26 mouse cellular contexts compared by ENCODE assay signal in the genomic region with DNA sequence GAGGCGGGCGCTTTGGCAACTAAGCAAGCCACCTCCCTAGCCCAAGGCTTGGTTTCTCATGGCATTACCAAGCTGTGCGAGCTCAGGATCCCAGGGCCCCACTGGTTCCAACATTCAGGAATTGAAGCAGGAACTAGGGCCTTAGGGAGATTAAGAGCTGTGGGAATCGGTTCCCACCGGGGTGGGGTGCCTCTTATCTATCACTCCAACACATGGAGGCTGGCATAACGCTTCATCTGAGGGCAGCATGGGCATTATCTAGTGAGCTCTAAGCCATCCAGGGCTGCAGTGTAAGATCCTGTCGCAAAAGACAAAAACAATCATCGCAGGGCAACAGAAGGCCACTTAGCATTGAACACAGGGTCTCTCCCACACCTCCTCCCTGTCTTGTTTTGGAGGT. TPM values are rescaled to one million over a fixed set of nuclear protein-coding genes. Genes with fewer than 3 reads are reported as not detected.
DNase-seq lines count a peak whose midpoint lies in the region; ATAC-seq lines count a peak whose summit lies in the region.
"Had no signal": no experiment of that assay in that cellular context is flagged by ENCODE, and none has a peak within 500 bp of the region (broad histone marks: within the 10 kb centered on the region; RNA-seq: fewer than 3 reads in every experiment).

No protein-coding gene starts in this region.

- 81% methylated on average over 8 of the region's 8 CpGs for WGBS in embryonic facial prominence, embryonic 13.5 days
- 85% methylated on average over 8 of the region's 8 CpGs for WGBS in embryonic facial prominence, embryonic 10.5 days
- WGBS in liver, embryonic 13.5 days (ENCODE audit: insufficient replicate concordance), result 41% methylated on average over 8 of the region's 8 CpGs
- WGBS in heart, embryonic 11.5 days (ENCODE audit: insufficient replicate concordance), result 69% methylated on average over 8 of the region's 8 CpGs

- H3K27ac ChIP-seq in embryonic facial prominence, embryonic 13.5 days, result 0 out of 2 replicates have a peak overlapping the region, but pooled peaks have one; percentile 0
- no peak overlapping the region for H3K27ac ChIP-seq in embryonic facial prominence, embryonic 10.5 days (replicated peaks)
- H3K27ac ChIP-seq in liver, embryonic 13.5 days, result peak overlapping the region; percentile 97
- H3K27ac ChIP-seq in heart, embryonic 11.5 days (ENCODE audit: low read depth, low read length), result no peak overlapping the region
- H3K27ac ChIP-seq: hindbrain, embryonic 14.5 days; intestine, embryonic 15.5 days; kidney, embryonic 15.5 days; macrophage; midbrain, embryonic 12.5 days; neural tube, embryonic 13.5 days had no signal

- H3K4me3 ChIP-seq in embryonic facial prominence, embryonic 13.5 days, result no peak overlapping the region
- no peak overlapping the region for H3K4me3 ChIP-seq in embryonic facial prominence, embryonic 10.5 days
- H3K4me3 ChIP-seq in liver, embryonic 13.5 days (replicated peaks), result peak overlapping the region; percentile 44
- no peak overlapping the region for H3K4me3 ChIP-seq in heart, embryonic 11.5 days (ENCODE audit: low read depth, low read length)
- H3K4me3 ChIP-seq: intestine, embryonic 15.5 days; kidney, embryonic 15.5 days; midbrain, embryonic 12.5 days; neural tube, embryonic 13.5 days had no signal

- H3K4me1 ChIP-seq in embryonic facial prominence, embryonic 13.5 days, result peaks cover 7% of the 10 kb centered on the region
- peaks cover 5% of the 10 kb centered on the region; the same call in 1 of the 2 replicates for H3K4me1 ChIP-seq in embryonic facial prominence, embryonic 10.5 days
- H3K4me1 ChIP-seq in liver, embryonic 13.5 days (replicated peaks), result peaks cover 59% of the 10 kb centered on the region
- peaks cover 7% of the 10 kb centered on the region; the same call in 1 of the 2 replicates for H3K4me1 ChIP-seq in heart, embryonic 11.5 days (ENCODE audit: control insufficient read depth, insufficient read depth, low read length)

- H3K36me3 ChIP-seq in embryonic facial prominence, embryonic 13.5 days, result no peaks in the 10 kb centered on the region
- H3K36me3 ChIP-seq in embryonic facial prominence, embryonic 10.5 days (replicated peaks), result no peaks in the 10 kb centered on the region
- no peaks in the 10 kb centered on the region for H3K36me3 ChIP-seq in liver, embryonic 13.5 days
- H3K36me3 ChIP-seq in heart, embryonic 11.5 days (ENCODE audit: control insufficient read depth, insufficient read depth, low read length), result no peaks in the 10 kb centered on the region
- H3K36me3 ChIP-seq: intestine, embryonic 15.5 days; kidney, embryonic 15.5 days; midbrain, embryonic 12.5 days; neural tube, embryonic 13.5 days had no signal

- ATAC-seq in embryonic facial prominence, embryonic 13.5 days (ENCODE audit: insufficient number of reproducible peaks, insufficient read depth, low FRiP score, low TSS enrichment, low read depth), result no peak
- ATAC-seq in liver, embryonic 13.5 days (ENCODE audit: low read depth), result peak; percentile 57
- ATAC-seq in heart, embryonic 11.5 days (replicated peaks; ENCODE audit: insufficient number of reproducible peaks, low FRiP score, low TSS enrichment), result no peak
- ATAC-seq in inflammation-experienced regulatory T-cells, adult 6 months, result no peak
- ATAC-seq: forebrain, embryonic 16.5 days; Patski had no signal

- no peak overlapping the region for H3K9ac ChIP-seq in embryonic facial prominence, embryonic 13.5 days
- peak overlapping the region; percentile 75 for H3K9ac ChIP-seq in liver, embryonic 13.5 days
- no peak overlapping the region for H3K9ac ChIP-seq in heart, embryonic 11.5 days (ENCODE audit: low read depth, low read length)
- H3K9ac ChIP-seq: hindbrain, embryonic 14.5 days; intestine, embryonic 15.5 days; kidney, embryonic 15.5 days; midbrain, embryonic 12.5 days; neural tube, embryonic 13.5 days had no signal

- no peaks in the 10 kb centered on the region for H3K27me3 ChIP-seq in embryonic facial prominence, embryonic 13.5 days
- H3K27me3 ChIP-seq in embryonic facial prominence, embryonic 10.5 days (replicated peaks; ENCODE audit: low read depth, poor library complexity, severe bottlenecking), result peaks cover 9% of the 10 kb centered on the region
- peaks cover 14% of the 10 kb centered on the region for H3K27me3 ChIP-seq in liver, embryonic 13.5 days
- no peaks in the 10 kb centered on the region for H3K27me3 ChIP-seq in heart, embryonic 11.5 days (ENCODE audit: control insufficient read depth, insufficient read depth, low read length)
- H3K27me3 ChIP-seq: intestine, embryonic 15.5 days; neural tube, embryonic 13.5 days; Patski had no signal

- no peaks in the 10 kb centered on the region for H3K9me3 ChIP-seq in embryonic facial prominence, embryonic 13.5 days
- no peaks in the 10 kb centered on the region for H3K9me3 ChIP-seq in embryonic facial prominence, embryonic 10.5 days
- no peaks in the 10 kb centered on the region for H3K9me3 ChIP-seq in liver, embryonic 13.5 days (replicated peaks)
- H3K9me3 ChIP-seq in heart, embryonic 11.5 days (replicated peaks; ENCODE audit: control insufficient read depth, low read length), result no peaks in the 10 kb centered on the region
- H3K9me3 ChIP-seq: intestine, embryonic 15.5 days; kidney, embryonic 15.5 days; midbrain, embryonic 12.5 days; neural tube, embryonic 13.5 days had no signal

- no peak overlapping the region for H3K4me2 ChIP-seq in embryonic facial prominence, embryonic 13.5 days
- peak overlapping the region; percentile 73 for H3K4me2 ChIP-seq in liver, embryonic 13.5 days
- no peak overlapping the region for H3K4me2 ChIP-seq in heart, embryonic 11.5 days
- H3K4me2 ChIP-seq: hindbrain, embryonic 14.5 days; kidney, embryonic 15.5 days; midbrain, embryonic 12.5 days; neural tube, embryonic 13.5 days had no signal

- DNase-seq in embryonic facial prominence, embryonic 10.5 days (ENCODE audit: low spot score), result no peak
- DNase-seq in c-Kit-positive CD71-positive TER-119-positive erythroid progenitor cells, embryonic 14.5 days (ENCODE audit: low spot score), result peak; percentile 68
- peak; percentile 61 for DNase-seq in liver, embryonic 13.5 days
- peak; percentile 38 to 62 for DNase-seq in spleen, postnatal 10 days (ENCODE audit: low spot score in 2 of 2)
- DNase-seq in gastrocnemius, postnatal 10 days, result no peak
- DNase-seq: cerebellum, adult 18-20 months; cerebellum, postnatal 25 days; heart, postnatal 14 days; kidney, postnatal 4 days; right cerebral cortex, adult 18-20 months; thymus, adult 2 months had no signal

RNA-seq across cellular contexts. Expression of a gene that starts 13.9 kb away (rescaled TPM):
- polyA plus RNA-seq in embryonic facial prominence, embryonic 13.5 days (2015; fragmentation: Nextera tagmentation; extraction: Ambion mirVana), result 12.9 and 14.8 TPM in 2 replicates
- 15.6 and 16.2 TPM in 2 replicates for polyA plus RNA-seq in embryonic facial prominence, embryonic 10.5 days (2016; fragmentation: Nextera tagmentation; extraction: Ambion mirVana)
- 1.5 and 2.8 TPM in 2 replicates for polyA plus RNA-seq in liver, embryonic 13.5 days (2015; fragmentation: Nextera tagmentation; extraction: Ambion mirVana)
- polyA plus RNA-seq in heart, embryonic 11.5 days (2014; fragmentation: Nextera tagmentation; extraction: Ambion mirVana), result 514 and 562 TPM in 2 replicates
- total RNA-seq in gastrocnemius, postnatal 10 days (2021), result 100 to 1,000 TPM; 465 to 601 TPM
- polyA plus RNA-seq in inflammation-experienced regulatory T-cells, adult 6 months (2017; shearing (Covaris generic)), result 1 to 10 TPM in 1 of 3 experiments, not detected in 2; 1.6 TPM

RNA-seq across cellular contexts. Expression of a gene that starts 14.0 kb away (rescaled TPM):
- not detected in 2 replicates for polyA plus RNA-seq in embryonic facial prominence, embryonic 13.5 days (2015; fragmentation: Nextera tagmentation; extraction: Ambion mirVana)
- polyA plus RNA-seq in embryonic facial prominence, embryonic 10.5 days (2016; fragmentation: Nextera tagmentation; extraction: Ambion mirVana), result 0.77 TPM in 1 of 2 replicates, not detected in the other
- polyA plus RNA-seq in liver, embryonic 13.5 days (2015; fragmentation: Nextera tagmentation; extraction: Ambion mirVana), result not detected in 2 replicates
- 0.82 TPM in 1 of 2 replicates, not detected in the other for polyA plus RNA-seq in heart, embryonic 11.5 days (2014; fragmentation: Nextera tagmentation; extraction: Ambion mirVana)
- not detected for total RNA-seq in gastrocnemius, postnatal 10 days (2021)
- polyA plus RNA-seq in inflammation-experienced regulatory T-cells, adult 6 months (2017; shearing (Covaris generic)), result not detected
- total RNA-seq: layer of hippocampus, postnatal 10 days had no signal
- polyA plus RNA-seq: hindbrain, embryonic 14.5 days; intestine, embryonic 15.5 days; limb, embryonic 11.5 days; lung, adult 2 months; macrophage; midbrain, embryonic 12.5 days; Patski; stomach, embryonic 14.5 days; thymus, adult 2 months had no signal

RNA-seq across cellular contexts. Expression of a gene that starts 15.5 kb away (rescaled TPM):
- polyA plus RNA-seq in embryonic facial prominence, embryonic 13.5 days (2015; fragmentation: Nextera tagmentation; extraction: Ambion mirVana), result 150 TPM in 2 replicates
- 43.6 and 60.0 TPM in 2 replicates for polyA plus RNA-seq in embryonic facial prominence, embryonic 10.5 days (2016; fragmentation: Nextera tagmentation; extraction: Ambion mirVana)
- 0.99 and 1.6 TPM in 2 replicates for polyA plus RNA-seq in liver, embryonic 13.5 days (2015; fragmentation: Nextera tagmentation; extraction: Ambion mirVana)
- 10.8 and 11.6 TPM in 2 replicates for polyA plus RNA-seq in heart, embryonic 11.5 days (2014; fragmentation: Nextera tagmentation; extraction: Ambion mirVana)
- total RNA-seq in gastrocnemius, postnatal 10 days (2021), result 10 to 100 TPM; 47.8 to 51.5 TPM
- under 1 TPM in 2 of 3 experiments, not detected in 1; 0.39 to 0.75 TPM for polyA plus RNA-seq in inflammation-experienced regulatory T-cells, adult 6 months (2017; shearing (Covaris generic))
- polyA plus RNA-seq: macrophage had no signal

Comparison
In these comparisons a context has a peak if more than half of its experiments do, and no peak if none do; other contexts are left out.
1. H3K27ac ChIP-seq: peak in embryonic facial prominence, embryonic 13.5 days (single experiment) and liver, embryonic 13.5 days (single experiment); none in embryonic facial prominence, embryonic 10.5 days (single experiment) and heart, embryonic 11.5 days (single experiment).
2. DNase-seq: peak in c-Kit-positive CD71-positive TER-119-positive erythroid progenitor cells, embryonic 14.5 days (single experiment), liver, embryonic 13.5 days (single experiment) and spleen, postnatal 10 days (2 of 2); none in embryonic facial prominence, embryonic 10.5 days (single experiment) and gastrocnemius, postnatal 10 days (single experiment).
3. RNA of a gene that starts 13.9 kb away (polyA plus RNA-seq): 514 to 562 TPM in heart, embryonic 11.5 days; 15.6 to 16.2 TPM in embryonic facial prominence, embryonic 10.5 days, 12.9 to 14.8 TPM in embryonic facial prominence, embryonic 13.5 days, 1.5 to 2.8 TPM in liver, embryonic 13.5 days and 1.6 TPM in inflammation-experienced regulatory T-cells, adult 6 months; every median in the first group is over 10 times any median in the second.